Mouse (Mus musculus): ENCODE data around the gene Zfp423. TPM values are rescaled to one million over a fixed set of nuclear protein-coding genes. Genes with fewer than 3 reads are reported as not detected.
A peak's percentile ranks its signal among the peaks of the same experiment; 100 is the strongest.

Zfp423 gene
- polyA plus RNA-seq, 1 experiment, result not detected

DNA sequence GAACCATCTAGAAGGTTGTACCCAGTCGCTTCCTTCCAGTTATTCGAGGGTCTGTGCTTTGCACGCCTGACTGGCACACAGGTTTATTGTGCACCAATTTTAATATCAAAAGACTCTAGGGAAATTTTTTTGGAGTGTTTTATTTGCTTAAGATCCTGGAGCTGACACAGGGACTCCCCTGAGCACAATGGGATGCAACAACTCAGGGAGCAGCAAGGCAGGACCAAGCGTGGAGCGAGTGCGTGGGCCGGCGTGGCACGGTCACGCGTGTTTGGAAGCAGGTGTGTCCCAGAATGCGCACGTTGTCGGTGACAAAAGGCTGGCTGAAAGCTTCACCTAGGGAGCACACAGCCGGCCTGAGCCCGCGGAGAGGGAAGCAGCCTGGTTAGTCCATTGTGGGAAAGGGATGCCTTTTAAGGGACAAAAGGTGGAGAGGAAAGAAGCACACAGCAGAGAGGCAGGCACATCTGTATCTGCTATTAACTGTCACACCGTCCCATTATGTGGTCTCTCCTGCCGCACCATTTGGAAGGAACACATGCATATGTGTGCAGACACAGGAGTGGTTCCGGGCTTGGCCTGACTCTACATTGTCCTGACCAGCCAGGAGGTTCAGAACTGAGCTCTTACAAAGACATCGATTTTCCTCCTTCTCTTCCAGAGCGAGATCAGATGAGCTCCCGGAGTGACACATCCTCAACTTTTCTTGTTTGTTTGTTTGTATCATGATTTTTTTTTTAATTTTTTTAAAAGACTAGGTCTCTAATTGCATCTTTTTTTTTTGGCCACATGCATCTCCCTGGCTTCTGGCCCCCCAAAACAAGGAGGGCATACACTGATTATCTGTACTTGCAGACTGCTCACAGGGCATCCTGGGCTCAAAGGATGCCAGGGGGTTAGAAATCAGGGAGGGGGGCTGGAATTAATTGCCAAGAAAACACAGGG, 126.7 kb downstream of the Zfp423 start:
- WGBS, result 86% methylated on average over 23 of the region's 23 CpGs
- TF ChIP-seq POLR2A (IDR thresholded peaks at IDR 0.05; ENCODE audit: insufficient read depth, low read depth, low read length), result no peak
- no peak for TF ChIP-seq CTCF (IDR thresholded peaks at IDR 0.05; ENCODE audit: insufficient read depth, low read depth, low read length)
- Histone ChIP-seq H3K27ac (ENCODE audit: insufficient read depth, low read depth, low read length) (no peak overlapping the region), H3K4me1 (ENCODE audit: control insufficient read depth, insufficient read depth, low read length) (peaks cover 37% of the 10 kb centered on the region), H3K4me3 (ENCODE audit: insufficient read depth, low read depth, low read length) (no peak overlapping the region)

DNA sequence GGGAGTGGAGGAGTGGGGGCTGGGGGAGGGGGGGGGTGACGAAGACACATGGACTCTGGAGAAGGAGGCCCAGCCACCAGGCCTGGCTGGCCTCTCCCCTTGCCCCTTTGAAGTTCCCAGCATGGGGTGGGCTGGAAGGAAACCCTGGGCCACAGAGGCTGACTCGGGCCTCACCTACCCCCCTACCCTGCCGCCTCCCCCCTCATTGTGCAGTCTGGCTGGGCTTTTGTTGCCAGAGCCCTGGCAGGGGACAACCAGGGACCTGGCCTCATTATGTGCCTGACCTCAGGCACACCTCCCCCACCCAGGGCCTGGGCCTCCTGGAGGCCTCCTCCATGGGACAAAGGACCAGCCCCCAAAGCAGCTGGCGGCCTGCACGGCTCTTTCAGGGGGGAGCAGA, 127.8 kb downstream of the Zfp423 start:
- peaks cover 29% of the 10 kb centered on the region for H3K4me1 ChIP-seq (ENCODE audit: control insufficient read depth, insufficient read depth, low read length)
- no peak for TF ChIP-seq CTCF (IDR thresholded peaks at IDR 0.05; ENCODE audit: insufficient read depth, low read depth, low read length)
- no peak for TF ChIP-seq POLR2A (IDR thresholded peaks at IDR 0.05; ENCODE audit: insufficient read depth, low read depth, low read length)
- WGBS, result 59% methylated on average over 5 of the region's 5 CpGs
- H3K27ac ChIP-seq (ENCODE audit: insufficient read depth, low read depth, low read length), result no peak overlapping the region
- no peak overlapping the region for H3K4me3 ChIP-seq (ENCODE audit: insufficient read depth, low read depth, low read length)

DNA sequence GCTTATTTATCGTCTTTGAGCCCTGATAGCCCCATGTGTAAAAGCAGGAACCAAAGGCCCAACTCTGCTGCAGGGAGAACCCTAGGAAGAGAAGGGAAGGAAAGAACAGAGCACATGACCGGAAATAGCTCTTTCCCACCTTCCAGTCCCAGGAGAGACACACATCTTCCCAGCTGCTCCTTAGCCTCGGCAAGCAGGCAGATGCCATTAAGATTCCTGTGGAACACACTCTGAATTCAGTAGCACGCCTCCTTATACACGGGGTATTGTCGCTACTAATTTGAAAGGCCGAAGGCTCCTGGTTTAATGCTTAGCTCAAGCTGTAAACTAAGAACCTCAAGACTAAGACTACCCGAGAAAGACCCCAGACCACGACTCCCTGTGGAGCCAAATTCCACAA, 128.3 kb downstream of the Zfp423 start:
- WGBS, result 51% methylated on average over 9 of the region's 9 CpGs
- no peak overlapping the region for H3K27ac ChIP-seq (ENCODE audit: insufficient read depth, low read depth, low read length)
- no peak for TF ChIP-seq POLR2A (IDR thresholded peaks at IDR 0.05; ENCODE audit: insufficient read depth, low read depth, low read length)
- no peak for TF ChIP-seq CTCF (IDR thresholded peaks at IDR 0.05; ENCODE audit: insufficient read depth, low read depth, low read length)
- H3K4me3 ChIP-seq (ENCODE audit: insufficient read depth, low read depth, low read length), result no peak overlapping the region
- peaks cover 29% of the 10 kb centered on the region for H3K4me1 ChIP-seq (ENCODE audit: control insufficient read depth, insufficient read depth, low read length)

DNA sequence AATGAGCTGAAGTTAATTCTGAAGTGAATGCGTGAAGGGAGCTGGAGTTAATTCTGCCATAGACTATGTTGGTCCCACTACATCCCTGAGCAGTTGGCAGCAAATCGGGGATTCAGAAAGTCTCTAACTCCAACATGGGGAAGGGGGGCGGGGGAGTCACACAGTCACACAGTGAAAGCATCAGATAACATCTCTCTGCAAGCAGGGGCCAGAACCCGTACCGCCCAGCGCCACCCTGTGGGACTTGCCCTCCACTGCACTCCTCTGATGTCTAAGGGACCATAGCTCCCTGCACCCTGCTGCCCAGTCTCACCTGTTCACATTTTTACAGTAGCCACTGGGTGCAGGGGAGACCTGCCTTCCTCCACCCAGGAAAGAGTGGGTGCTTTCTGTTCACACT, 129.2 kb downstream of the Zfp423 start:
- no peak overlapping the region for H3K27ac ChIP-seq (ENCODE audit: insufficient read depth, low read depth, low read length)
- no peak overlapping the region for H3K4me3 ChIP-seq (ENCODE audit: insufficient read depth, low read depth, low read length)
- TF ChIP-seq POLR2A (IDR thresholded peaks at IDR 0.05; ENCODE audit: insufficient read depth, low read depth, low read length), result no peak
- no peak for TF ChIP-seq CTCF (IDR thresholded peaks at IDR 0.05; ENCODE audit: insufficient read depth, low read depth, low read length)
- H3K4me1 ChIP-seq (ENCODE audit: control insufficient read depth, insufficient read depth, low read length), result peaks cover 23% of the 10 kb centered on the region
- 64% methylated on average over 6 of the region's 6 CpGs for WGBS

DNA sequence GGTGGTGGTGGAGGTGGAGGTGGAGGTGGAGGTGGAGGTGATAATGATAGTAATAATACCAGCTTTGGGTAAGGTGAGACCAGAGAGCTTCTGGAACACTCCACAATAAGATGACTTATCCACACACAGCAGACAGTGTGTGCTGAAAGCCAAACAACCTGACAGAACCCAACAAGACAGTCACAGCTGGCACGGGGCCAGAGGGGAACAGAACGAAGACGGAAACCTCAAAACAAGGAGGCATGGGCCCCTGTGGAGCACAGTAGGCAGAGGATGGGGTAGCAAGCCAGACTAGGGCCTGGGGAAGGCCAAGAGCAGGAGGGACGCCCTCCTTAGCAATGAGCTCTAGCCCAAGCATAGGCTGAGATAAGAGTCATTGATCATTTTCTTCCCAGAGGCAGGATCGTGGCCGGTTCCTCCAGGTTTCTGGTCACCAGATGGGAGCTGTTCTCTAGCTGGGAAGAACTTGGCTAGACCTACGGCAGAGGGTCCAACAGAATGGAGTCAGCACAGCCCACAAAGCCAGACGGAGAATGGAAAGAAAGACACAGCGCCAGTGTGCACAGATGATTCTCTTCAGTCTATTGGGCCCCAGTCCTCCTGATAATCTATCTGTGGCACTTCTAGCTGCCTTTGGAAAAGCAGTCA, 133.3 kb downstream of the Zfp423 start:
- H3K27ac ChIP-seq (ENCODE audit: insufficient read depth, low read depth, low read length), result no peak overlapping the region
- TF ChIP-seq POLR2A (IDR thresholded peaks at IDR 0.05; ENCODE audit: insufficient read depth, low read depth, low read length), result no peak
- no peak for TF ChIP-seq CTCF (IDR thresholded peaks at IDR 0.05; ENCODE audit: insufficient read depth, low read depth, low read length)
- H3K4me3 ChIP-seq (ENCODE audit: insufficient read depth, low read depth, low read length), result no peak overlapping the region
- WGBS, result 84% methylated on average over 9 of the region's 9 CpGs
- peaks cover 20% of the 10 kb centered on the region for H3K4me1 ChIP-seq (ENCODE audit: control insufficient read depth, insufficient read depth, low read length)

DNA sequence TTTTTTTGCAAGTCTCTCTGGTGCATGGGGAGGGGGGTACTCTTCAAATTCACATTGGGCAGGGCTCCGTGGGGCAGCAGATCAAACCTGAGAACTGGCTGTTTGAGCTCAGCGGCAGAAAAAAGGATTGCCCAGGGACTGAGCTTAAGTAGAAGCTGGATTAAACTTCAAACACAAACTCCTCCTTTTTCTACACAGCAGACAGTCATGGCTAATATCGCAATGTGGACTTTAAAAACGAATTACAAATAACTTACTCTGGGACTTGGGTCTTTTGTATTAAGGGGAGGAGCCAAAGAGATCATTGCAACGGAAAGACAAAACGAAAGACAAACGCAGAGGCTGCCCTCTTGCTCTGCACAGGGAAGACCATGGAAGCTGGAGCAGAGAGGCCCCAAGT, 136.2 kb downstream of the Zfp423 start:
- WGBS, result 58% methylated on average over 7 of the region's 7 CpGs
- Histone ChIP-seq H3K27ac (ENCODE audit: insufficient read depth, low read depth, low read length) (no peak overlapping the region), H3K4me3 (ENCODE audit: insufficient read depth, low read depth, low read length) (no peak overlapping the region), H3K4me1 (ENCODE audit: control insufficient read depth, insufficient read depth, low read length) (peaks cover 20% of the 10 kb centered on the region)
- TF ChIP-seq CTCF (IDR thresholded peaks at IDR 0.05; ENCODE audit: insufficient read depth, low read depth, low read length), result no peak
- no peak for TF ChIP-seq POLR2A (IDR thresholded peaks at IDR 0.05; ENCODE audit: insufficient read depth, low read depth, low read length)

DNA sequence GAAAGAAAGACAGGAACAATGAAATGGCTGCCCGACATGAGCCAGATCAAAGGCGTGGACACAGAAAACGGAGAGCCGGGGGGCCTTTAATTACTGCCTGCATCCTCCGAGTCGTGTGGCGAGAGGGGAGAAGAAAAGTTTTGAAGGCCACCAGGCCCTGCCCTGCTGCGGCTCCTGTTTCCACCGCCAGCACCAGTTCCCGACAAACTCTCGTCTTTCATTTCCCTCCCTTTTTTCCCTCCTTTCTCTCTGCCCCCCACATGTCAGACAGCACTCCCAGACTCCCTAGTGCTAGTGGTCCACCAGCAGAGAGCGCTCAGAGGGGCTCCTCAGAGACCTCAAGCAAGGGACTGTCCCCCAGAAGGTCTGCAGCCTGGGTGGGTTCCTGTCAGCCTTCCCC, 136.7 kb downstream of the Zfp423 start:
- WGBS, result 36% methylated on average over 12 of the region's 12 CpGs
- Histone ChIP-seq H3K4me3 (ENCODE audit: insufficient read depth, low read depth, low read length) (no peak overlapping the region), H3K27ac (ENCODE audit: insufficient read depth, low read depth, low read length) (no peak overlapping the region), H3K4me1 (ENCODE audit: control insufficient read depth, insufficient read depth, low read length) (peaks cover 20% of the 10 kb centered on the region)
- TF ChIP-seq POLR2A (IDR thresholded peaks at IDR 0.05; ENCODE audit: insufficient read depth, low read depth, low read length), result no peak
- TF ChIP-seq CTCF (IDR thresholded peaks at IDR 0.05; ENCODE audit: insufficient read depth, low read depth, low read length), result no peak

DNA sequence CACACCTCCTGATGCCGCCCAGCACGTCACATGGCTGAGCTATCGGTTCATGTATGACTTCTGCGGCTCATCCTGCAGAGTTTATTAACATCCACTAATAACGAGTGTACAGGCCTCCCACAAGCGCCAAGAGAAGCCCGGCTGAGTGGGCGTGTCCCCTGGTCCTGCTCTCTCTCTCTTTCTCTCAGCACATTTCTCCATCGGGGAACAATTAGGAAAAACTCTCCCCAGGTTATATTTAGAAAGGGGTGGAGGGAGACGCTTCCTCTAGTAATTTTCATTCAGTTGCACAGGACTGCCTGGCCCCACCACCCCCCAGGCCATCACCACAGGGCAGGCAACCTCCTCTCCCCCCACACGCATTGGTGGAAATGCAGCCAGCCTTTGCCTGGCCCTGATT, 137.2 kb downstream of the Zfp423 start:
- Histone ChIP-seq H3K4me3 (ENCODE audit: insufficient read depth, low read depth, low read length) (no peak overlapping the region), H3K27ac (ENCODE audit: insufficient read depth, low read depth, low read length) (no peak overlapping the region), H3K4me1 (ENCODE audit: control insufficient read depth, insufficient read depth, low read length) (peaks cover 20% of the 10 kb centered on the region)
- WGBS, result 18% methylated on average over 11 of the region's 11 CpGs
- no peak for TF ChIP-seq POLR2A (IDR thresholded peaks at IDR 0.05; ENCODE audit: insufficient read depth, low read depth, low read length)
- no peak for TF ChIP-seq CTCF (IDR thresholded peaks at IDR 0.05; ENCODE audit: insufficient read depth, low read depth, low read length)

DNA sequence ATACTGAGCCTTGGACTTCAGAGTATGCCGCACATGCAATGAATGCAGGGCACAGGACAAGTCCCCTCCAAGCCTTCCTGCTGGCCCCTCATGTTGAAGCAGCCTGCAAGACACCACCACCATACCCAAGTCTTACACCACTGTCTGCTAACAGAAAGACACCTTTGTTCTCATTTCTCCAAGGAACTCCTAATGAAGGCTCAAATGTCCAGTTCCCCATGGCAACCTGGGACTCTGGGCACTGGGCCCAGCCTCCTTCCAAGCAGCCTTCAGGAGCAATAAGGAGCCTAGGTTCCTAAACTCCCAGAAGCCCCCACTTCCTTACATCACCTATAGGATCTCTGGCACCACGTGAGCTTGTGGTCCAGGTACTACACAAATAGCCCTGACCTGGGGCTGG, 137.7 kb downstream of the Zfp423 start:
- Histone ChIP-seq H3K4me3 (ENCODE audit: insufficient read depth, low read depth, low read length) (no peak overlapping the region), H3K27ac (ENCODE audit: insufficient read depth, low read depth, low read length) (0 out of 2 replicates have a peak overlapping the region, but pooled peaks have one; percentile 8), H3K4me1 (ENCODE audit: control insufficient read depth, insufficient read depth, low read length) (peaks cover 20% of the 10 kb centered on the region)
- 58% methylated on average over 2 of the region's 2 CpGs for WGBS
- TF ChIP-seq POLR2A (IDR thresholded peaks at IDR 0.05; ENCODE audit: insufficient read depth, low read depth, low read length) (no peak), CTCF (IDR thresholded peaks at IDR 0.05; ENCODE audit: insufficient read depth, low read depth, low read length) (no peak)
